Mouse (Mus musculus) olfactory bulb, adult 2 months (tissue): ENCODE results near the gene Spata45.

Experiments
- CTCF ChIP-seq: fragments of 200-500 bp; IDR thresholded peaks from 2 replicates; pipeline ENCODE4 v1.5.1; 2012; ENCODE audit warnings: low read depth, mild to moderate bottlenecking, low read length, moderate library complexity; ENCODE audit not compliant: insufficient read depth
- POLR2A ChIP-seq: fragments of 200-500 bp; IDR thresholded peaks from 2 replicates; pipeline ENCODE4 v1.6.1; 2012; ENCODE audit warnings: mild to moderate bottlenecking, low read depth, low read length, moderate library complexity; ENCODE audit not compliant: insufficient read depth

DNA sequence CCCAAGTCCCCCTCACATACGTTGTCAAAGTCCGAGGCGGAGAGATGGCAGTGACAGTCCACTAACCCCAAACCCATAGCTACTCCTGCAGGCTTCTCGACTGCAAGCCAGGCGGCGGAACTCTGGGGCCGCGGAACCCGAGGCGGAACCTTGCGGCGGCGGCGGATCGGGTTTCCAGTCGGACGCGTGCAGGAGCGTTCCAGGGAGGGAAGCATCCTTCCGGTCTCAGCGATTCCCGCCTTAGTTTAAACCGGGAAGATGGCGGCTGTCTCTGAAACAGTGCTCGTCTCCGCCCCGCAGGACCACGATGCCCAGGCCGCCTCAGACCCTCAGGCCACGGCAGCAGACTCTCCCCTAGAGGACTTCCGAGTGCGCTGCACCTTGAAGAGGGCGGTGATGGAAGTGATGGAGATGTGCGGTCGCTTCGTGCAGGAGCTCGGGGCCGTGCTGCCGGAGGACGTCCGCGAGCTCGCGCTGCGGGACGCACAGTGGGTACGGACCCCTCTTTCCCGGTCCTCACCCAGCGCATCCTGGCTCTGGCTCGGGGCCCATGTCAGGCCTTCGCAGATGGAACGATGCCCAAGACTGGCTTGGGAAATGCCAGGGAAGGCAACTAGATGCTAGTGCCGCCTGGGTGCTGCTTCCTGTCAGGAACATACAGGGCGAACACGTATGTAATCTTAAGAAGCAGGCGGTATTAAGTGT lies 26.5 kb downstream of the Spata45 start, which contains the start of the genes Tatdn3 and Nsl1:
- TF ChIP-seq POLR2A, result peak; percentile 73
- TF ChIP-seq CTCF, result 0 out of 2 replicates have a peak, but pooled peaks have one; percentile 40
